Mouse (Mus musculus): ENCODE data around the gene Odf3l2. TPM values are rescaled to one million over a fixed set of nuclear protein-coding genes. Genes with fewer than 3 reads are reported as not detected.

The Odf3l2 gene
- polyA plus RNA-seq, 1 experiment from 2014 or later: not detected

DNA sequence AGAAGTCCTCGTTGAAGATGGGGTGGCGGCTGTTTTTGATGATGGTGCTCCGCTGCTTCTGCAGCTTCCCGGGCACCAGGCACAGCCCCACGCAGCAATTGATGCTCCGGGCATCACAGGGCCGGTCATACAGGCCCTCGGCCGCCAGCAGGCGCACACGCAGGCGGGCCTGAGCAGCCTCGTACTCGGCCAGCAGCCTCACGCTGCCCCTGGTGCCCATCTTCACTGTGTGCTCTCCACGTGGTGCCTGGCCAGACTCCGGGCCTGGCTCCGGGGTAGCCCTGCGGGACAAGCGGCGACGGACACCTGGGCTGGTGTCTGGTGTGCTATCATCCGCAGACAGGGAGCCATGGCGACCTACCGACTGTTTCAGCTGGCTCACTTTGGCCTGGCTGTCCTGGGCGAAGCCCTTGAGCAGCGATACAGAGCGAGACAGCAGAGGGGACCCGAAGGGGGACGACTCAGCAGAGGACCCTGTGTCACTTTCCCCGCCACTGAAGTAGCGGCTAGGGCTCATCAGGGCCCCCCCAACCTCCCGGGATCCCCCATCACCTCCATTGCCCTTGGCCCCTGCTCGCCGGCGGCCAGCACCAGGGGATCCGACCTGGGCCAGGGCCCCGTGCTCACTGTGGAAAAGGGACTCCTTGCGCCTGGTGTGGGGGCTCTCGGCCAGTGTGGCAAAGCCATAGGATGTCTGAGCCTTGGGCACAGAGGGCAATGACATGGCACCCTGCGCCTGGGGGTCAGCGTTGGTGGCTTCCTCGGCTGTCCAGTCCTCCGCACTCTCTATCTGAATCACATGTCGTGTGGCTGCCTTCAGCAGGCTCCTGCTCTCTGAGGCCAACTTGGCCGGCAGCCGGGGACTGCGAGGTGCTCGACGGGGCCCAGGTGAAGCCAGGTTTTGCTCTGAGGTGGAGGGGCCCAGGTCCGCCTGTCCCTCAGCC, 33.1 kb downstream of the Odf3l2 start:
- Histone ChIP-seq H3K27me3 (replicated peaks; ENCODE audit: insufficient read depth, low read length) (peaks cover 22% of the 10 kb centered on the region; the same call in 1 of the 2 replicates), H3K4me1 (ENCODE audit: insufficient read depth, low read depth, low read length) (peaks cover 8% of the 10 kb centered on the region; the same call in 1 of the 2 replicates), H3K4me3 (ENCODE audit: low read depth, low read length) (no peak overlapping the region), H3K27ac (ENCODE audit: low read length) (no peak overlapping the region), H3K4me2 (replicated peaks; ENCODE audit: low read depth, low read length) (no peak overlapping the region), H3K36me3 (ENCODE audit: insufficient read depth, low read length) (no peaks in the 10 kb centered on the region), H3K9ac (replicated peaks; ENCODE audit: low read depth) (no peak overlapping the region), H3K9me3 (ENCODE audit: low read length) (no peaks in the 10 kb centered on the region)
- 10% methylated on average over 48 of the region's 51 CpGs for WGBS
- DNase-seq (ENCODE audit: low spot score) (peak; percentile 14), ATAC-seq (no peak)
- TF ChIP-seq CTCF (IDR thresholded peaks at IDR 0.05): peak; percentile 63
- TF ChIP-seq EP300 (IDR thresholded peaks at IDR 0.05): no peak

DNA sequence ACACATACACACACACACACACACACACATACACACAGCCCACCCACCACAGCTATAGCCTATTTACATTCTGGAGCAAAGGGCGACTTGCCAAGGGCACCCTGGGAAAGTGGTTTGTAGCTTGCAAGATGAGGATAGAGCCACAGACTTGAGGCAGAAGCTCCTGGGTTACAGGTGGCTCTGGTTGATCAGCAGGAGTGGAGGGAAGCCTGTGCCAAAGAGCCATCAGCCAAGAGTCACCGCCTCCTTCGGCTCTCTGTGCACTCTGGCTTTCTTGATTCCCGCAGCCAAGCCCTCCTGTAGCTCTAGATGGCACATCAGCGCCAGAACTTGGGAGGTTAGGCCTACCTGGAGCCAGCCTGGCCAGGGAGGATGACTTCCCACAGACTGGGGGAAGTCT, 34.2 kb downstream of the Odf3l2 start:
- no peak for DNase-seq (ENCODE audit: low spot score)
- no peaks in the 10 kb centered on the region for H3K9me3 ChIP-seq (ENCODE audit: low read length)
- peaks cover 22% of the 10 kb centered on the region; the same call in 1 of the 2 replicates for H3K27me3 ChIP-seq (replicated peaks; ENCODE audit: insufficient read depth, low read length)
- H3K4me1 ChIP-seq (ENCODE audit: insufficient read depth, low read depth, low read length): peaks cover 8% of the 10 kb centered on the region; the same call in 1 of the 2 replicates
- no peak overlapping the region for H3K4me2 ChIP-seq (replicated peaks; ENCODE audit: low read depth, low read length)
- H3K36me3 ChIP-seq (ENCODE audit: insufficient read depth, low read length): no peaks in the 10 kb centered on the region
- TF ChIP-seq EP300 (IDR thresholded peaks at IDR 0.05) (no peak), CTCF (IDR thresholded peaks at IDR 0.05) (no peak)
- no peak overlapping the region for H3K27ac ChIP-seq (ENCODE audit: low read length)
- ATAC-seq: no peak
- no peak overlapping the region for H3K4me3 ChIP-seq (ENCODE audit: low read depth, low read length)
- WGBS: 29% methylated on average over 5 of the region's 5 CpGs
- no peak overlapping the region for H3K9ac ChIP-seq (replicated peaks; ENCODE audit: low read depth)

DNA sequence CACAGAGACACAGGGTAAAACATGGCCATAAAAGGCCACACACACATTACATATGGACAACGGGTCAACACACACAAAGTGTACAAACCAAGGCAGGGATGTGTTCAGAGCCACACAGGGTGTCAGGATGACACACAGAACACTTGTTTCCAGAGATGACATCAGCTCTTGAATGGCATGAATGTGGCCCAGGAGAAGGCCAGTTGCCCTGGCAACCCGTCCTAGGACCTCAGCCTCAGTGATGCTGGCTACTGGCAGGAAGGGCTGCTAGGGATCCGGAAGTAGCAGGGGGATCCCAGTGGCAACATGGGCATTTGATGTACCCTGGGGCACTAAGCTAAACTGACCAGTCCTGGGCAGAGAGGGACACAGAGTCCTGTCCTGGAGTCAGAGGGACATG, 36.3 kb downstream of the Odf3l2 start:
- DNase-seq (ENCODE audit: low spot score) (no peak), ATAC-seq (no peak)
- Histone ChIP-seq H3K27me3 (replicated peaks; ENCODE audit: insufficient read depth, low read length) (peaks cover 22% of the 10 kb centered on the region; the same call in 1 of the 2 replicates), H3K27ac (ENCODE audit: low read length) (no peak overlapping the region), H3K36me3 (ENCODE audit: insufficient read depth, low read length) (no peaks in the 10 kb centered on the region), H3K4me2 (replicated peaks; ENCODE audit: low read depth, low read length) (no peak overlapping the region), H3K4me3 (ENCODE audit: low read depth, low read length) (no peak overlapping the region), H3K9me3 (ENCODE audit: low read length) (no peaks in the 10 kb centered on the region), H3K9ac (replicated peaks; ENCODE audit: low read depth) (no peak overlapping the region), H3K4me1 (ENCODE audit: insufficient read depth, low read depth, low read length) (peaks cover 8% of the 10 kb centered on the region; the same call in 1 of the 2 replicates)
- TF ChIP-seq CTCF (IDR thresholded peaks at IDR 0.05) (no peak), EP300 (IDR thresholded peaks at IDR 0.05) (no peak)
- 86% methylated on average over 3 of the region's 3 CpGs for WGBS

DNA sequence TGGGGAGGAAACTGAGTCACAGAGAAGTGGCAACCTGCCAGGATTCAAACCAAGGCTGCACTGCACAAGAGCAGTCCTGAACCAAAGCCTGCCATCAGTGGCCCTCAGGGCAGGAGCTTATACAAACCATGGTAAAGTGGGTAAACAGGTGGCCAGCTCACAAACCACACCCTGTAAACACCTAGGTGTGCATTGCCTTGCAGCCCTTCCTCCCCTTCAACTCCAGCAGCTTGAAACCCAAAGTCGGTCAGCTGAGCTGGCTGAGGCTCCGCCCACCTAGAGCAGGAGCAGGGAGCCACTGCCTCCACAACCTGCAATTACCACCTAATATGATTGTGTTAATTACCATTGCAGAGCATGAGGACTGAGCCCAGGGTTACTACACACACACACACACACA, 37.6 kb downstream of the Odf3l2 start:
- Histone ChIP-seq H3K4me1 (ENCODE audit: insufficient read depth, low read depth, low read length) (0 out of 2 replicates have a peak, but pooled peaks cover 4% of the 10 kb centered on the region), H3K27me3 (replicated peaks; ENCODE audit: insufficient read depth, low read length) (peaks cover 12% of the 10 kb centered on the region; the same call in 1 of the 2 replicates), H3K9me3 (ENCODE audit: low read length) (no peaks in the 10 kb centered on the region), H3K27ac (ENCODE audit: low read length) (no peak overlapping the region), H3K9ac (replicated peaks; ENCODE audit: low read depth) (no peak overlapping the region), H3K36me3 (ENCODE audit: insufficient read depth, low read length) (no peaks in the 10 kb centered on the region), H3K4me2 (replicated peaks; ENCODE audit: low read depth, low read length) (no peak overlapping the region), H3K4me3 (ENCODE audit: low read depth, low read length) (no peak overlapping the region)
- DNase-seq (ENCODE audit: low spot score): peak; percentile 12
- 41% methylated on average over 2 of the region's 2 CpGs for WGBS
- ATAC-seq: peak; percentile 9; the same call in 1 of the 2 replicates
- TF ChIP-seq CTCF (IDR thresholded peaks at IDR 0.05) (no peak), EP300 (IDR thresholded peaks at IDR 0.05) (no peak)

DNA sequence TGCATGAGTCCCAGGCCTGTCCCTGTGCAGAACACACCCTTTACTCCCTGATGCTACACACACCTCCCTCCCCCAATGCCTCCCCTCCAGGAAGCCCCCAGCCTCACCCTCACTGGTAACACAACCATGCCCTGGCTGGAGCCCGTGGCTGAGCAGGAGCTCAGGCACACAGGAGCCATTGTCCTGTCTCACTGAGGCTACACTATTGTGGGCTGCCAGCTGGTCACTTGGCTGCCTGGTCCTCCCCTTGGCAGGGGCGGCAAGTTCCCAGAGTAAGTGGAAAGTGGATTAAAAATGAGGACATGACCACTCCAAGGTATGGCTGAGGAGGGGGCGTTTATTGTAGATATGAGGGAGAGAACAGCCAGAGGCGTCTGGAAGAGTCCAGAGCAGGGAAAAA, 39.0 kb downstream of the Odf3l2 start:
- Histone ChIP-seq H3K4me1 (ENCODE audit: insufficient read depth, low read depth, low read length) (no peaks in the 10 kb centered on the region), H3K27me3 (replicated peaks; ENCODE audit: insufficient read depth, low read length) (no peaks in the 10 kb centered on the region), H3K36me3 (ENCODE audit: insufficient read depth, low read length) (no peaks in the 10 kb centered on the region), H3K4me3 (ENCODE audit: low read depth, low read length) (no peak overlapping the region), H3K4me2 (replicated peaks; ENCODE audit: low read depth, low read length) (no peak overlapping the region), H3K9me3 (ENCODE audit: low read length) (no peaks in the 10 kb centered on the region), H3K27ac (ENCODE audit: low read length) (no peak overlapping the region), H3K9ac (replicated peaks; ENCODE audit: low read depth) (no peak overlapping the region)
- TF ChIP-seq CTCF (IDR thresholded peaks at IDR 0.05) (no peak), EP300 (IDR thresholded peaks at IDR 0.05) (no peak)
- no peak for DNase-seq (ENCODE audit: low spot score)
- ATAC-seq: no peak
- WGBS: 55% methylated on average over 4 of the region's 4 CpGs

DNA sequence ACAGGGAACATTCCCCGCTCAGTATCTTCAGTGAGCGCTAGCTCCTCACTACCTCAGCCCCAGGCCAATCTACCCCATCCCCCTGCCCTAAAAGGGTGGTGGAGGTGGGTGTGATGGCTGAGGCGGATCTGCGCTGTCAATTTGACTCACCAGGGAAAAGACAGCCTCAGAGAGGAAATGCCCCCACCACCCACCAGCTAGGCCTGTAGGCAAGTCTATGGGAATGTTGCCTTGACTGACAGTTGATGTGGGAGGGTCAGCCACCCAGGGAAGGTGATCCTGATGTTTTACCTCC, 47.7 kb downstream of the Odf3l2 start:
- no peak for DNase-seq (ENCODE audit: low spot score)
- Histone ChIP-seq H3K4me1 (ENCODE audit: insufficient read depth, low read depth, low read length) (no peaks in the 10 kb centered on the region), H3K4me2 (replicated peaks; ENCODE audit: low read depth, low read length) (no peak overlapping the region), H3K27ac (ENCODE audit: low read length) (no peak overlapping the region), H3K9me3 (ENCODE audit: low read length) (no peaks in the 10 kb centered on the region), H3K36me3 (ENCODE audit: insufficient read depth, low read length) (no peaks in the 10 kb centered on the region), H3K27me3 (replicated peaks; ENCODE audit: insufficient read depth, low read length) (no peaks in the 10 kb centered on the region), H3K9ac (replicated peaks; ENCODE audit: low read depth) (no peak overlapping the region), H3K4me3 (ENCODE audit: low read depth, low read length) (no peak overlapping the region)
- 78% methylated on average over 4 of the region's 4 CpGs for WGBS
- no peak for TF ChIP-seq EP300 (IDR thresholded peaks at IDR 0.05)
- TF ChIP-seq CTCF (IDR thresholded peaks at IDR 0.05): no peak
- ATAC-seq: no peak

All from lung, postnatal 0 days (tissue).